Mouse (Mus musculus) MEL (cell line): ENCODE results near the gene Hoxd4. TPM values are rescaled to one million over a fixed set of nuclear protein-coding genes. Genes with fewer than 3 reads are reported as not detected.
A peak's percentile ranks its signal among the peaks of the same experiment; 100 is the strongest.

ENCODE experiments used
- DNase-seq: peaks from one replicate; pipeline ENCODE4 v3.0.0; 2011; ENCODE audit warnings: low read depth, low spot score
- H3K27ac ChIP-seq: 2 replicates; pipeline ENCODE4 v1.5.1; 2012; ENCODE audit warnings: low read depth, mild to moderate bottlenecking, control low read depth, low read length, moderate library complexity; ENCODE audit not compliant: control insufficient read depth
- H3K27me3 ChIP-seq, 2 experiments: fragments of 150-350 bp in 1 of 2; sonication (generic) in 1 of 2; 2 replicates each; pipeline ENCODE4 v1.6.1; 2012; ENCODE audit warnings: low read length in 2 of 2, mild to moderate bottlenecking in 2 of 2, improper control_type of control experiment in 1 of 2, moderate library complexity in 1 of 2; ENCODE audit not compliant: insufficient read depth in 2 of 2, control insufficient read depth in 1 of 2
- H3K36me3 ChIP-seq, 2 experiments: 2 replicates each; pipeline ENCODE4 v1.6.1; 2012 to 2014; ENCODE audit warnings: low read length in 2 of 2, improper control_type of control experiment in 1 of 2, inconsistent platforms in 1 of 2, mild to moderate bottlenecking in 1 of 2; ENCODE audit not compliant: insufficient read depth in 2 of 2, control insufficient read depth in 1 of 2
- H3K4me1 ChIP-seq, 2 experiments: fragments of 150-350 bp in 1 of 2; sonication (generic) in 1 of 2; 2 replicates each; pipeline ENCODE4 v1.6.1; 2012; ENCODE audit warnings: low read length in 2 of 2, improper control_type of control experiment in 1 of 2, mild to moderate bottlenecking in 1 of 2; ENCODE audit not compliant: insufficient read depth in 2 of 2, control insufficient read depth in 1 of 2
- H3K4me3 ChIP-seq, 2 experiments: fragments of 150-350 bp in 1 of 2; sonication (generic) in 1 of 2; 2 replicates each; pipeline ENCODE4 v1.5.1; 2012; ENCODE audit warnings: low read depth in 2 of 2, low read length in 2 of 2, mild to moderate bottlenecking in 2 of 2, moderate library complexity in 2 of 2, control low read depth in 1 of 2, improper control_type of control experiment in 1 of 2; ENCODE audit not compliant: control insufficient read depth in 1 of 2, insufficient read depth in 1 of 2
- H3K79me2 ChIP-seq: 2 replicates; pipeline ENCODE4 v1.6.1; 2012; ENCODE audit warnings: mild to moderate bottlenecking, low read length, moderate library complexity; ENCODE audit not compliant: control insufficient read depth, poor library complexity, insufficient read depth
- H3K9ac ChIP-seq: 2 replicates; pipeline ENCODE4 v1.6.1; 2012; ENCODE audit warnings: low read depth, mild to moderate bottlenecking, control low read depth, low read length, moderate library complexity; ENCODE audit not compliant: control insufficient read depth, poor library complexity, severe bottlenecking
- H3K9me3 ChIP-seq: fragments of 150-350 bp; sonication (generic); replicated peaks from 2 replicates; pipeline ENCODE4 v1.6.1; 2012; ENCODE audit warnings: mild to moderate bottlenecking, low read length, improper control_type of control experiment, moderate library complexity; ENCODE audit not compliant: insufficient read depth
- CHD2 ChIP-seq: IDR thresholded peaks from 2 replicates; pipeline ENCODE4 v1.6.1; 2011; ENCODE audit warnings: low read length, improper control_type of control experiment
- E2F4 ChIP-seq: IDR thresholded peaks from 2 replicates; pipeline ENCODE4 v1.6.1; 2011; ENCODE audit warnings: low read depth, low read length, improper control_type of control experiment, borderline replicate concordance
- EP300 ChIP-seq, 2 experiments: IDR thresholded peaks; 2 replicates each; pipeline ENCODE4 v1.6.1; 2011; ENCODE audit warnings: improper control_type of control experiment in 2 of 2, low read length in 2 of 2, low read depth in 1 of 2, mild to moderate bottlenecking in 1 of 2
- GABPA ChIP-seq: IDR thresholded peaks from 2 replicates; pipeline ENCODE4 v1.6.1; 2012; ENCODE audit warnings: low read depth, mild to moderate bottlenecking, inconsistent platforms, low read length, improper control_type of control experiment, moderate library complexity
- GATA1 ChIP-seq: IDR thresholded peaks from 2 replicates; pipeline ENCODE4 v1.6.1; 2011; ENCODE audit warnings: low read depth, low read length, improper control_type of control experiment
- HCFC1 ChIP-seq: IDR thresholded peaks from 2 replicates; pipeline ENCODE4 v1.6.1; 2012; ENCODE audit warnings: low read depth, mild to moderate bottlenecking, inconsistent platforms, low read length, improper control_type of control experiment, moderate library complexity
- JUND ChIP-seq: IDR thresholded peaks from 2 replicates; pipeline ENCODE4 v1.6.1; 2011; ENCODE audit warnings: low read depth, mild to moderate bottlenecking, improper control_type of control experiment, low read length
- MAX ChIP-seq: IDR thresholded peaks from 2 replicates; pipeline ENCODE4 v1.6.1; 2011; ENCODE audit warnings: low read length, improper control_type of control experiment
- MAZ ChIP-seq: IDR thresholded peaks from 2 replicates; pipeline ENCODE4 v1.6.1; 2012; ENCODE audit warnings: low read depth, mild to moderate bottlenecking, inconsistent platforms, low read length, improper control_type of control experiment
- MEF2A ChIP-seq: IDR thresholded peaks from 2 replicates; pipeline ENCODE4 v1.6.1; 2014; ENCODE audit warnings: low read depth, mild to moderate bottlenecking, inconsistent platforms, low read length, improper control_type of control experiment; ENCODE audit not compliant: poor library complexity, insufficient replicate concordance, severe bottlenecking; ENCODE audit errors: extremely low read depth
- MXI1 ChIP-seq: IDR thresholded peaks from 2 replicates; pipeline ENCODE4 v1.6.1; 2011; ENCODE audit warnings: mild to moderate bottlenecking, low read depth, low read length, improper control_type of control experiment
- MYB ChIP-seq: IDR thresholded peaks from 2 replicates; pipeline ENCODE4 v1.6.1; 2011; ENCODE audit warnings: mild to moderate bottlenecking, low read depth, low read length, improper control_type of control experiment
- NELFE ChIP-seq: IDR thresholded peaks from 2 replicates; pipeline ENCODE4 v1.6.1; 2011; ENCODE audit warnings: low read depth, low read length, improper control_type of control experiment
- NRF1 ChIP-seq: IDR thresholded peaks from 2 replicates; pipeline ENCODE4 v1.6.1; 2014; ENCODE audit warnings: low read depth, mild to moderate bottlenecking, inconsistent platforms, low read length, improper control_type of control experiment, moderate library complexity; ENCODE audit not compliant: poor library complexity, insufficient read depth, severe bottlenecking
- POLR2A ChIP-seq, 2 experiments: IDR thresholded peaks; 2 replicates each; pipeline ENCODE4 v1.6.1; 2011 to 2012; ENCODE audit warnings: low read length in 2 of 2, mild to moderate bottlenecking in 2 of 2, control low read depth in 1 of 2, improper control_type of control experiment in 1 of 2, low read depth in 1 of 2, moderate library complexity in 1 of 2; ENCODE audit not compliant: control insufficient read depth in 1 of 2, insufficient read depth in 1 of 2, poor library complexity in 1 of 2
- POLR2AphosphoS2 ChIP-seq: IDR thresholded peaks from 2 replicates; pipeline ENCODE4 v1.6.1; 2011; ENCODE audit warnings: low read length, improper control_type of control experiment
- RAD21 ChIP-seq: IDR thresholded peaks from 2 replicates; pipeline ENCODE4 v1.6.1; 2011; ENCODE audit warnings: mild to moderate bottlenecking, low read depth, low read length, improper control_type of control experiment
- SIN3A ChIP-seq: IDR thresholded peaks from 2 replicates; pipeline ENCODE4 v1.6.1; 2012; ENCODE audit warnings: low read length, improper control_type of control experiment, inconsistent platforms
- SMC3 ChIP-seq: IDR thresholded peaks from 2 replicates; pipeline ENCODE4 v1.6.1; 2011; ENCODE audit warnings: low read depth, low read length, improper control_type of control experiment
- TAL1 ChIP-seq: IDR thresholded peaks from 2 replicates; pipeline ENCODE4 v1.6.1; 2012; ENCODE audit warnings: mild to moderate bottlenecking, inconsistent platforms, low read length, moderate library complexity, mixed read lengths
- USF2 ChIP-seq, 2 experiments: IDR thresholded peaks; 2 replicates each; pipeline ENCODE4 v1.6.1; 2011 to 2012; ENCODE audit warnings: improper control_type of control experiment in 2 of 2, low read length in 2 of 2, borderline replicate concordance in 1 of 2, inconsistent platforms in 1 of 2, low read depth in 1 of 2, mild to moderate bottlenecking in 1 of 2; ENCODE audit not compliant: insufficient read depth in 1 of 2
- polyA plus RNA-seq, 2 experiments: library from polyadenylated mRNA; stranded (reverse) in 1 of 2; unstranded in 1 of 2; fragments of >175 nt in 1 of 2; fragments of >200 nt in 1 of 2; gene quantifications; 2 replicates each; pipeline versions ENCODE4 v1.2.1 to v1.2.4; 2012; ENCODE audit warnings: low replicate concordance in 2 of 2, low read depth in 1 of 2; ENCODE audit not compliant: insufficient read length in 2 of 2, insufficient read depth in 1 of 2, missing spikeins in 1 of 2
- total RNA-seq: library from RNA; depleted of rRNA; stranded (reverse); fragments of 300-350 nt; gene quantifications from 2 replicates; pipeline ENCODE4 v1.2.3, GENCODE M21; 2012

Gene Hoxd4
- total and polyA plus RNA-seq, 3 experiments = not detected

GRCm38 (mm10) chr2:74669650-74670235 is 42.0 kb upstream of the Hoxd4 start:
- H3K4me3 ChIP-seq = no peak overlapping the region
- no peaks in the 10 kb centered on the region for H3K4me1 ChIP-seq
- no peaks in the 10 kb centered on the region for H3K79me2 ChIP-seq
- H3K27ac ChIP-seq = no peak overlapping the region
- no peaks in the 10 kb centered on the region for H3K27me3 ChIP-seq
- DNase-seq = no peak
- H3K36me3 ChIP-seq = no peaks in the 10 kb centered on the region
- H3K9ac ChIP-seq = no peak overlapping the region
- no peaks in the 10 kb centered on the region for H3K9me3 ChIP-seq
- TF ChIP-seq MAX (no peak), GABPA (no peak), TAL1 (no peak)

- no peaks in the 10 kb centered on the region for H3K36me3 ChIP-seq
- no peaks in the 10 kb centered on the region for H3K9me3 ChIP-seq
- H3K79me2 ChIP-seq = no peaks in the 10 kb centered on the region
- no peak overlapping the region for H3K9ac ChIP-seq
- TF ChIP-seq SIN3A = no peak
- no peak for TF ChIP-seq EP300 (IDR thresholded peaks at IDR 0.05; ENCODE audit: low read depth in 1 of 2, low read length in 2 of 2)
- no peak for TF ChIP-seq JUND
- no peak for TF ChIP-seq GATA1
- no peak for TF ChIP-seq TAL1
- no peak for TF ChIP-seq USF2 (IDR thresholded peaks at IDR 0.05; ENCODE audit: borderline replicate concordance in 1 of 2, insufficient read depth in 1 of 2, low read depth in 1 of 2, low read length in 2 of 2)
- TF ChIP-seq MXI1 = no peak
- TF ChIP-seq MAZ = no peak
- TF ChIP-seq SMC3 = no peak
- TF ChIP-seq NELFE = no peak
- no peak for TF ChIP-seq RAD21
- no peak for TF ChIP-seq POLR2A (IDR thresholded peaks at IDR 0.05; ENCODE audit: control insufficient read depth in 1 of 2, insufficient read depth in 1 of 2, low read depth in 1 of 2, low read length in 2 of 2, poor library complexity in 1 of 2)
- TF ChIP-seq POLR2AphosphoS2 = no peak
- H3K4me1 ChIP-seq = no peaks in the 10 kb centered on the region
- DNase-seq = no peak
- no peaks in the 10 kb centered on the region for H3K27me3 ChIP-seq
- H3K4me3 ChIP-seq = no peak overlapping the region
- H3K27ac ChIP-seq = no peak overlapping the region
Observed at GRCm38 (mm10) chr2:74670632-74671188, 41.0 kb upstream of the Hoxd4 start.

GRCm38 (mm10) chr2:74671847-74672246 is 39.9 kb upstream of the Hoxd4 start:
- no peaks in the 10 kb centered on the region for H3K36me3 ChIP-seq
- TF ChIP-seq MAX (no peak), JUND (no peak), MYB (no peak), CHD2 (no peak), RAD21 (no peak), NELFE (no peak), E2F4 (no peak), HCFC1 (no peak), MXI1 (no peak), TAL1 (no peak), NRF1 (no peak), MEF2A (no peak)
- TF ChIP-seq, all 39 proteins: peak for 0
- H3K4me1 ChIP-seq = no peaks in the 10 kb centered on the region
- no peak overlapping the region for H3K27ac ChIP-seq
- peak; percentile 49 for DNase-seq
- H3K79me2 ChIP-seq = no peaks in the 10 kb centered on the region
- no peaks in the 10 kb centered on the region for H3K9me3 ChIP-seq
- H3K9ac ChIP-seq = peak overlapping the region; percentile 54
- H3K27me3 ChIP-seq = no peaks in the 10 kb centered on the region; a peak in 1 of 4 replicates
- H3K4me3 ChIP-seq = peak overlapping the region; percentile 54 to 69
